Mouse (Mus musculus): Measurements from ENCODE around the gene Ripk4.

- TF ChIP-seq CTCF (IDR thresholded peaks at IDR 0.05; ENCODE audit: extremely low read depth, insufficient read length, insufficient replicate concordance, low read depth, low read length) (no peak), POLR2A (IDR thresholded peaks at IDR 0.05; ENCODE audit: low read depth, low read length) (no peak)
Measured at GRCm38 (mm10) chr16:97808881-97809280, 45.3 kb upstream of the Ripk4 start.
